Mouse (Mus musculus): Measurements from ENCODE around the gene P2rx5. TPM values are rescaled to one million over a fixed set of nuclear protein-coding genes. Genes with fewer than 3 reads are reported as not detected.

The P2rx5 gene
- total and polyA plus RNA-seq, 3 experiments: 0.04 to 0.25 TPM; not detected in 1

GRCm38 (mm10) chr11:73137116-73137515, 23.1 kb upstream of the P2rx5 start:
- DNase-seq (ENCODE audit: low read depth, low spot score): peak; percentile 75
- Histone ChIP-seq H3K4me1 (ENCODE audit: control insufficient read depth in 1 of 2, insufficient read depth in 2 of 2, low read length in 2 of 2) (peaks cover 4 to 44% of the 10 kb centered on the region in 2 experiments), H3K9ac (ENCODE audit: control insufficient read depth, low read depth, low read length, poor library complexity, severe bottlenecking) (peak overlapping the region; percentile 97), H3K27me3 (ENCODE audit: control insufficient read depth in 1 of 2, insufficient read depth in 2 of 2, low read length in 2 of 2) (no peaks in the 10 kb centered on the region), H3K36me3 (ENCODE audit: control insufficient read depth in 1 of 2, insufficient read depth in 2 of 2, low read length in 2 of 2) (peaks cover 0 to 41% of the 10 kb centered on the region in 2 experiments; a peak in 3 of 4 replicates), H3K27ac (ENCODE audit: control insufficient read depth, low read depth, low read length) (peak overlapping the region; percentile 22; the same call in 1 of the 2 replicates), H3K4me3 (ENCODE audit: control insufficient read depth in 1 of 2, insufficient read depth in 1 of 2, low read depth in 2 of 2, low read length in 2 of 2) (peak overlapping the region; percentile 87 to 97), H3K79me2 (ENCODE audit: control insufficient read depth, insufficient read depth, low read length, poor library complexity) (peaks cover 57% of the 10 kb centered on the region), H3K9me3 (replicated peaks; ENCODE audit: insufficient read depth, low read length) (no peaks in the 10 kb centered on the region)
- TF ChIP-seq MEF2A (IDR thresholded peaks at IDR 0.05; ENCODE audit: extremely low read depth, insufficient replicate concordance, low read depth, low read length, poor library complexity, severe bottlenecking): no peak
- no peak for TF ChIP-seq TBP (IDR thresholded peaks at IDR 0.05; ENCODE audit: low read depth, low read length)
- TF ChIP-seq HCFC1 (IDR thresholded peaks at IDR 0.05; ENCODE audit: low read depth, low read length): peak; percentile 43
- no peak for TF ChIP-seq POLR2AphosphoS2 (IDR thresholded peaks at IDR 0.05; ENCODE audit: low read length)
- 0 out of 2 replicates have a peak, but pooled peaks have one; percentile 49 for TF ChIP-seq SIN3A (IDR thresholded peaks at IDR 0.05; ENCODE audit: low read length)
- TF ChIP-seq POLR2A (IDR thresholded peaks at IDR 0.05; ENCODE audit: control insufficient read depth in 1 of 2, insufficient read depth in 1 of 2, low read depth in 1 of 2, low read length in 2 of 2, poor library complexity in 1 of 2): peak in 1 of 2 experiments; percentile 34; a peak in 1 of 4 replicates
- no peak for TF ChIP-seq USF2 (IDR thresholded peaks at IDR 0.05; ENCODE audit: borderline replicate concordance in 1 of 2, insufficient read depth in 1 of 2, low read depth in 1 of 2, low read length in 2 of 2)
- TF ChIP-seq CHD2 (IDR thresholded peaks at IDR 0.05; ENCODE audit: low read length): no peak
- TF ChIP-seq GATA1 (IDR thresholded peaks at IDR 0.05; ENCODE audit: low read depth, low read length): no peak
- TF ChIP-seq ZKSCAN1 (IDR thresholded peaks at IDR 0.05; ENCODE audit: low read depth, low read length): no peak
- no peak for TF ChIP-seq TCF12 (IDR thresholded peaks at IDR 0.05; ENCODE audit: low read depth, low read length)
- TF ChIP-seq MAZ (IDR thresholded peaks at IDR 0.05; ENCODE audit: low read depth, low read length): no peak; the same call in 1 of the 2 replicates
- peak; percentile 86; the same call in 1 of the 2 replicates for TF ChIP-seq CHD1 (IDR thresholded peaks at IDR 0.05; ENCODE audit: low read depth, low read length)
- TF ChIP-seq USF1 (IDR thresholded peaks at IDR 0.05; ENCODE audit: low read depth, low read length): no peak
- no peak for TF ChIP-seq JUND (IDR thresholded peaks at IDR 0.05; ENCODE audit: low read depth, low read length)
- TF ChIP-seq ETS1 (IDR thresholded peaks at IDR 0.05; ENCODE audit: low read depth, low read length): no peak; the same call in 1 of the 2 replicates
- TF ChIP-seq E2F4 (IDR thresholded peaks at IDR 0.05; ENCODE audit: borderline replicate concordance, low read depth, low read length): 0 out of 2 replicates have a peak, but pooled peaks have one; percentile 16
- TF ChIP-seq MXI1 (IDR thresholded peaks at IDR 0.05; ENCODE audit: low read depth, low read length): no peak
- no peak for TF ChIP-seq MAX (IDR thresholded peaks at IDR 0.05; ENCODE audit: low read length)
- 0 out of 2 replicates have a peak, but pooled peaks have one; percentile 4 for TF ChIP-seq MAFK (IDR thresholded peaks at IDR 0.05; ENCODE audit: borderline replicate concordance, low read depth, low read length)
- TF ChIP-seq POLR2AphosphoS5 (IDR thresholded peaks at IDR 0.05; ENCODE audit: borderline replicate concordance, low read depth, low read length): no peak
- peak in 1 of 2 experiments; percentile 24; a peak in 1 of 4 replicates for TF ChIP-seq EP300 (IDR thresholded peaks at IDR 0.05; ENCODE audit: low read depth in 1 of 2, low read length in 2 of 2)
- no peak for TF ChIP-seq RCOR1 (IDR thresholded peaks at IDR 0.05; ENCODE audit: low read depth, low read length)

Measured in MEL (cell line).